Mouse (Mus musculus) stomach, embryonic 15.5 days (tissue): Measurements from ENCODE around the gene Rin3. TPM values are rescaled to one million over a fixed set of nuclear protein-coding genes. Genes with fewer than 3 reads are reported as not detected.

ENCODE experiments used
- ATAC-seq: fragments of 200-750 bp; cut with Nextera tagmentation; 2 replicates; pipeline ENCODE4 v1.8.0; 2017; ENCODE audit warnings: low read depth, moderate number of reproducible peaks, moderate TSS enrichment; ENCODE audit not compliant: insufficient read depth, low FRiP score
- H3K27ac ChIP-seq: fragments of 300-500 bp; sonication (generic); 2 replicates; pipeline ENCODE4 v1.5.1; 2015; ENCODE audit warnings: mild to moderate bottlenecking, inconsistent platforms
- H3K27me3 ChIP-seq: fragments of 300-500 bp; sonication (generic); replicated peaks from 2 replicates; pipeline ENCODE4 v1.6.1; 2015; ENCODE audit warnings: inconsistent platforms
- H3K36me3 ChIP-seq: fragments of 300-500 bp; sonication (generic); 2 replicates; pipeline ENCODE4 v1.6.1; 2015; ENCODE audit warnings: inconsistent platforms
- H3K4me1 ChIP-seq: fragments of 300-500 bp; sonication (generic); 2 replicates; pipeline ENCODE4 v1.6.1; 2015; ENCODE audit warnings: inconsistent platforms
- H3K4me2 ChIP-seq: fragments of 300-500 bp; sonication (generic); 2 replicates; pipeline ENCODE4 v1.6.1; 2015; ENCODE audit warnings: mild to moderate bottlenecking, inconsistent platforms
- H3K4me3 ChIP-seq: fragments of 300-500 bp; sonication (generic); replicated peaks from 2 replicates; pipeline ENCODE4 v1.5.1; 2015; ENCODE audit warnings: inconsistent platforms
- H3K9ac ChIP-seq: fragments of 300-500 bp; sonication (generic); 2 replicates; pipeline ENCODE4 v1.6.1; 2015; ENCODE audit warnings: inconsistent platforms
- H3K9me3 ChIP-seq: fragments of 300-500 bp; sonication (generic); 2 replicates; pipeline ENCODE4 v1.6.1; 2016; ENCODE audit warnings: inconsistent platforms
- WGBS: fragments of 180-500 bp; shearing (Covaris S2); methylation state at CpG from one replicate; pipeline ENCODE4 v1.1.7; 2015; 5-methylcytosine and 5-hydroxymethylcytosine counted together
- polyA plus RNA-seq: library from polyadenylated mRNA; unstranded; fragments of >200 nt; fragmentation: Nextera tagmentation; extraction: Ambion mirVana; gene quantifications from 2 replicates; pipeline ENCODE4 v1.2.1, GENCODE M21; 2015

Rin3 gene
- 10.5 TPM in 2 replicates for polyA plus RNA-seq

DNA sequence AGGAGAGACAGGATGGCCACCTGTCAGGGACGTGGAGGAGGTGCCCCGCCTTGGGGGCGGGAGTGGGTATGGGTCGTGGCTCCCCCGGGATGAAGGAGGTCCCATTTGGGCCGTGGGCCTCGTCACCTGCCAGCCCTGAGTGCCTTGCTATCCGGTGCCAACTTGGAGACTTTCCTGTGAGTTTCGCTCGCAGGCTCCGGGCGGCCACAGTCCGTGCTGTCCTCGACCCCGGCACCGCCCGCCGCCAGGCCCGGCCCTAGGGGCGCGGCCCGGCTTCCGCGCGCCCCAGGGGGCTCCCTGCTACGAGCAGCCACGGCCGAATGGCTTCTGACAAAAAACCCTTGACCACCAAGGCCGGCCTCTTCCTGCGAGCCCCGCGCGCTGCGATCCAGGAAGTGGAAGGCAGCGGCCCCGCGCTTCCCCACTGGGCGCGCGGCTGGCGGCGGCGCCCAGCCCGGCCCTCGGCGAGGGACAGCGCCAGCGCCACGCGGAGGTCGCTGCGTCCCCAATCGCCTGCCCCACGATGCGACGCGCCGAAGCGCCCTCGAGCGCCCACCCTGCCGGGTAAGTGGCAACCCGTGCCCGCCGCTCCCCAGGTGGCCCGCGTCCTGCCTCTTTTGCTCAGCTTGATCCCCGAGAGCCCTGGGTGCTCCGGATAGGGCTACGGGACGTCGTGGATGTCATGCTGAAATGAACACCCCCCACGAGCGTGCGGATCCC lies at the start of gene Rin3:
Gene Rin3, plus strand, starts transcription at position 286 of the 720 bp plus-strand sequence.
- Histone ChIP-seq H3K9ac (peak within 1 kb of the TSS; percentile 62), H3K4me3 (peak within 1 kb of the TSS; percentile 67), H3K4me2 (peak within 1 kb of the TSS; percentile 97), H3K27me3 (no peaks in the 10 kb centered on the region), H3K9me3 (no peaks in the 10 kb centered on the region), H3K27ac (peak within 1 kb of the TSS; percentile 74), H3K4me1 (peaks cover 38% of the 10 kb centered on the region), H3K36me3 (no peaks in the 10 kb centered on the region)
- peak; percentile 52 for ATAC-seq
- under 1% methylated on average over 75 of the region's 75 CpGs for WGBS

DNA sequence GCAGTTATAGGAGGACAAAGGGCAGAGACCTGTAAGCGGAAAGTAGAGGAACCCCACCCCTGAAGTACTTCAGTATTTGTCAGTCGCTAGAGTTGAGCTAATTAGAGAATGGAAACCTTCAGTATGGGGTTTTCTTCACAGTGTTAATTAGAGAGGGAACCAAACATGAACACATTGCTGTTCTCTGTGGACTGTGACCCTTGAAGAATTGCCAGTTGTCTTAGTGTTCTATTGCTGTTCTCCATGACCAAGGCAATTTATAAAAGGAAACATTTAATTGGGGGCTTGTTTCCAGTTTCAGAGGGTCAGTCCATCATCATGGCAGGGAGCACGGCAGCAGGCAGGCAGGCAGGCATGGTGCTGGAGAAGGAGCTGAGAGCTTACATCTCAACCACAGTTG lies 47.3 kb upstream of the Rin3 start:
- Histone ChIP-seq H3K9me3 (no peaks in the 10 kb centered on the region), H3K27me3 (no peaks in the 10 kb centered on the region), H3K4me1 (no peaks in the 10 kb centered on the region), H3K27ac (no peak overlapping the region), H3K9ac (no peak overlapping the region), H3K4me3 (no peak overlapping the region), H3K4me2 (no peak overlapping the region), H3K36me3 (no peaks in the 10 kb centered on the region)
- no peak for ATAC-seq
- 75% methylated on average over 3 of the region's 3 CpGs for WGBS

DNA sequence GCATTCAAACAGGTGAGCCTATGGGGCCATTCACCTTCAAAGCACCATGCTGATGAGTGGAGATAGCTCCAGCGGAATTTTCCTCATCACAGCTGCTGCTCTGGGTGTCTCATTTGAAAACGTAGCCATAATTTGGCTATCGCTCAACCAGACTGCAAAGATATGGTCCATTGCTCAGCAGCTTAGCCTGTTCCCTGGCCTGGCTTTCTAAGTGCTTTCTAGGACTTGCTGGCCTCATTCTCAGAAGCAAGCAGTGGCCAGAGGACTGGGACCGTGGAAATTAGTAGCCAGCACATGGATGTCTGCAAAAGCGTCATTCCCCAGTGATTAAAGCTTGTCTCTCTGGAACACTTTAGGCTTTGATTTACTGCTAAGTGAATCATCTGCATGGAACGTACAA lies 46.5 kb upstream of the Rin3 start:
- H3K9ac ChIP-seq: no peak overlapping the region
- no peaks in the 10 kb centered on the region for H3K36me3 ChIP-seq
- H3K4me2 ChIP-seq: no peak overlapping the region
- no peaks in the 10 kb centered on the region for H3K9me3 ChIP-seq
- no peak overlapping the region for H3K4me3 ChIP-seq
- ATAC-seq: no peak
- WGBS: 85% methylated on average over 6 of the region's 6 CpGs
- H3K27me3 ChIP-seq: no peaks in the 10 kb centered on the region
- no peaks in the 10 kb centered on the region for H3K4me1 ChIP-seq
- H3K27ac ChIP-seq: no peak overlapping the region

DNA sequence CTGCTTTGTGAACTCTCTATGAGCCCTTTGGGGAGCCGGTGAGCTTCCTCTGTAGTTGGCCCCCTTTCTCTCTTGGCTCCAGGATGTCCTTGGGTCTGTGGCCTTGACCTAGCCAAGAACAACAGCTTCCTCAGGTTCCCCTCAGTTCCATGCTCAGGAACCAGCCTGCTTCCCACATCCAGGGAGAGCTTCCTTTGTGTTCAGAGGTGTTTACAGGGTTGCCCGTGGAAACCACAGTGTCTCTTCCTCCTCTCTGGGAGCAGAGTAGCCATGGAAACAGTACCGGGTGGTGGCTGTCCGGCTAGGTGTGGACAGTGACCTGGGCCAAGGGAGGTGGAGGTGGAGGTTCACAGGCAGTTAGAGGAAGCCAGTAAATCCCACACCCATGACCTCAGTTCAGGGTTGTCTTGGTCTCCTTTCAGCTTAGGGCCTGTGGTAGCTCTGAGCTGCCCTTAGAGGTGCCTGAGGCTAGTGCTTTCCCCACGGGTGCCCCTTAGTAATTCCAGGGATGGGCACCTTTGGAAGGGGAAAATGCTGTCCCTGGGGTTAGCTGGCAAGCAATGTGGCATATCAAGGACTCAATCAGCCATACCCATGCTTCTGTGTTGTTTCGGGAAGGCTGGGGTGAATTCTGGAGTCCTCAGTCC lies 40.6 kb upstream of the Rin3 start:
- H3K9me3 ChIP-seq: no peaks in the 10 kb centered on the region
- H3K27ac ChIP-seq: no peak overlapping the region
- no peak overlapping the region for H3K9ac ChIP-seq
- H3K4me3 ChIP-seq: no peak overlapping the region
- H3K27me3 ChIP-seq: no peaks in the 10 kb centered on the region
- ATAC-seq: peak; percentile 29; the same call in 1 of the 2 replicates
- 48% methylated on average over 6 of the region's 6 CpGs for WGBS
- no peaks in the 10 kb centered on the region for H3K36me3 ChIP-seq
- no peaks in the 10 kb centered on the region for H3K4me1 ChIP-seq
- no peak overlapping the region for H3K4me2 ChIP-seq

DNA sequence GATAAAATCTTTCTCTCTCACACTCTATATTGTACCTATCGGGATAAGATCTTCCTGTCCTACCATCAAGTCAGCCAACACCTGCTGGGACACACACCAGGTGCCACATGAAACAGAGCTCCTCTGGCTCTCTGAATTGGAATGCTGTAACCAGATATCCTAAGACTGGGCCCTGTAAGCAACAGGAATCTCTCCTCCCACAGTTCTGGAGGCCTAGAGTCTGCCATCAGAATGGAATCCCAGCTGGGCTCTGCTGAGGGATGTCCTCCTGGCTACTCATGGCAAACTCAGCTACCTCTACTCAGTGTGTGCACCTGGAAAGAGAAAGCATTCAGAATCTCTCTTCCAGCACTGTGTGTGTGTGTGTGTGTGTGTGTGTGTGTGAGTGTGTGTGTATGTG lies 38.9 kb upstream of the Rin3 start:
- no peak for ATAC-seq
- no peak overlapping the region for H3K27ac ChIP-seq
- no peaks in the 10 kb centered on the region for H3K27me3 ChIP-seq
- no peak overlapping the region for H3K9ac ChIP-seq
- WGBS: 55% methylated on average over 1 of the region's 1 CpGs
- H3K4me1 ChIP-seq: no peaks in the 10 kb centered on the region
- H3K4me2 ChIP-seq: no peak overlapping the region
- no peak overlapping the region for H3K4me3 ChIP-seq
- no peaks in the 10 kb centered on the region for H3K36me3 ChIP-seq
- no peaks in the 10 kb centered on the region for H3K9me3 ChIP-seq

DNA sequence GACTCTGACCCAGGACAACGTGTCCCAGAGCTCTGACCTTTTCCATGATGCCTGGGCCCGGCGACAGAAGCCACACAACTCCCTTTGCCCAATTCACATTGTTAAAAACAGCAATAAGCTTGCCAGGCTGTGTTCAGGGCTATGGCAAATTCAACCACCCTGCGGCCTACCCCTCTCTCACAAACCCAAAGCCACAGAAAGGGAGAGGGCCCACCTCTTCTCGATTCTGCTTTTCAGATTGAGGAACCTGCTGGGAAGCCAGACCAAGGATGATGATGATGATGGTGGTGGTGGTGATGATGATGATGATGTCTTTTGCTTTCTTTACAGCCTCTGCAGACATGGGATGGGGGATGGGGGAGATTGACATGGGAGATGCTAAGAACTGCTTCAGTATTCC lies 36.6 kb upstream of the Rin3 start:
- Histone ChIP-seq H3K4me3 (no peak overlapping the region), H3K36me3 (no peaks in the 10 kb centered on the region), H3K4me1 (no peaks in the 10 kb centered on the region), H3K9ac (no peak overlapping the region), H3K27ac (no peak overlapping the region), H3K27me3 (no peaks in the 10 kb centered on the region), H3K4me2 (no peak overlapping the region), H3K9me3 (no peaks in the 10 kb centered on the region)
- 79% methylated on average over 5 of the region's 5 CpGs for WGBS
- ATAC-seq: no peak

DNA sequence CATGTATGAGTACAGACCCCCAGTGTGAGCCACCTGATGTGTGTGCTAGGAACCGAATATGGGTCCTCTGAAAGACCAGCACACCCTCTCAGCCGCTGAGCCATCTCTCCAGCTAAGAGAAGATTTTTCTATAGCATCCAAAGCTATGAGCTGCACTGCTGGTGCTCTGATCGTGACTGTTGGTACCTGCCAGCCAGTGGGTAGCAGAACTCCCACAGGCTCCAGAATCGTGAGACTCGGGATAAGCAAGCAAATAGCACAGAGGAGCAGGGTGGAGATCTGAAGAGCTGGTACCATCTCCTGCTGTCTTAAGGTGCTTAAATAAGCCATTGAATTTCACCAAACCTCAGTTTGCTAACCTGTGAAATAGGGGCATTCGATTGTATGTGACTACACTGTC lies 34.7 kb upstream of the Rin3 start:
- no peaks in the 10 kb centered on the region for H3K9me3 ChIP-seq
- 92% methylated on average over 6 of the region's 6 CpGs for WGBS
- no peak overlapping the region for H3K9ac ChIP-seq
- H3K4me2 ChIP-seq: no peak overlapping the region
- H3K27me3 ChIP-seq: no peaks in the 10 kb centered on the region
- no peak overlapping the region for H3K4me3 ChIP-seq
- ATAC-seq: no peak
- no peaks in the 10 kb centered on the region for H3K4me1 ChIP-seq
- H3K36me3 ChIP-seq: no peaks in the 10 kb centered on the region
- no peak overlapping the region for H3K27ac ChIP-seq

DNA sequence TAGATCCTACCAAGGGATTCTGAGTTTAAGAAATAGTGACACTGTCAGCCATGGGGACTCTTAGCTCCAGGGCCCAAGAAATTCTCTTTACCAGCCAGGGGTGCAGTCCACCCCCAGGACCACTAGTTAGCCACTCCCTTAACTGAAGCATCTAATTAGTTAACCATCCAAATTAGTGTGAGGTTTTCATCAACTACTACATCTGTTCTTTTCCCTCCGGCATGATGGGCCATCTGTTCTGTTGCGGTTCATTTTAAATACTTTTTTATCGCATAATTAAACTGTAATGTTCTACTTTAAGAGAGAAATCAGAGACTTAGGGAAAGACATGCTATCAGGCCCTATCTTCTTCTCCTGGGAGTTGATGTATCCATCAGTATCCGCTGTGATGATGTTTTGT lies 32.5 kb upstream of the Rin3 start:
- Histone ChIP-seq H3K36me3 (no peaks in the 10 kb centered on the region), H3K9ac (no peak overlapping the region), H3K4me1 (no peaks in the 10 kb centered on the region), H3K27ac (no peak overlapping the region), H3K4me3 (no peak overlapping the region), H3K4me2 (no peak overlapping the region), H3K27me3 (no peaks in the 10 kb centered on the region), H3K9me3 (no peaks in the 10 kb centered on the region)
- ATAC-seq: no peak
- 91% methylated on average over 4 of the region's 4 CpGs for WGBS

DNA sequence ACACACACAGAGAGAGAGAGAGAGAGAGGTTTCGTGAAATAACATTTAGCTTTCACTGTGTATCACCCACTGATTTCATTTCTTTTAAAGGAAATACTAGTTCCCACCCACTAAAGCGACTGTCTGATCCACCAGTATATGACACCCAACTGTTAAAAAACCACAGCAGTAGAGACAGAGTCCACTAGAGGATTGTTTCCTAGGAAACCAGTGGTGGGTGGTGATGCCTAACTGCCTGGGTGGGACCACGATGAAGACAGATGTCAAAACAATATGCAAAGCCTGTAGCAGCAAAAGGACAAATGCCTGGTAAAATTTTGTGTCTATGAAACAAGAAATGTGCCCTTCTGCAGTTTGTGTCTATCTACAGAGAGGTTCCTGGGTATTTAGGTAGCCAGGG lies 31.8 kb upstream of the Rin3 start:
- 81% methylated on average over 3 of the region's 3 CpGs for WGBS

DNA sequence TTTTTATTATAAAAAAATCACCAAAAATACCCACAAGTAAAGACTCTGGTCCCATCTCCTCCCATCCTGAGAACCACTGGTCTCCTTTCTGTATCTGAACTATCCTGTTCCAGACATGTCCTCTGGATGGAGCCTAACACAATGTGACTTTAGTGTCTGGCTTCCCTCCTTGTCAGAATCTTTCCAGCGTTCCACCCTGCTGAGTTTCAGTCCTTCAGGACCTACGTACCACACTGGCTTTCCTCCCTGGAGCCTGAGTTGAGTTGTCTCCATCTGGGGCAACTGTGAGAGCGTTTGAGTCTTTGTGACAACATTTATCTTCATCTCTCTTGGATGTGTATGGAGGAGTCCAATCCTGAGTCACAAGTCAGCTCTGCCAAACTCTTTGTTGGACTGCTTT lies 30.9 kb upstream of the Rin3 start:
- H3K4me3 ChIP-seq: no peak overlapping the region
- H3K27ac ChIP-seq: no peak overlapping the region
- H3K4me2 ChIP-seq: no peak overlapping the region
- H3K9ac ChIP-seq: no peak overlapping the region
- ATAC-seq: no peak
- no peaks in the 10 kb centered on the region for H3K27me3 ChIP-seq
- no peaks in the 10 kb centered on the region for H3K9me3 ChIP-seq
- H3K36me3 ChIP-seq: no peaks in the 10 kb centered on the region
- no peaks in the 10 kb centered on the region for H3K4me1 ChIP-seq
- 65% methylated on average over 3 of the region's 3 CpGs for WGBS

More for the DNA sequence above, 31.8 kb upstream of the Rin3 start:
- no peak overlapping the region for H3K27ac ChIP-seq
- no peaks in the 10 kb centered on the region for H3K9me3 ChIP-seq
- no peak overlapping the region for H3K9ac ChIP-seq
- no peak overlapping the region for H3K4me3 ChIP-seq
- H3K36me3 ChIP-seq: no peaks in the 10 kb centered on the region
- H3K4me1 ChIP-seq: no peaks in the 10 kb centered on the region
- no peaks in the 10 kb centered on the region for H3K27me3 ChIP-seq
- no peak for ATAC-seq
- no peak overlapping the region for H3K4me2 ChIP-seq

DNA sequence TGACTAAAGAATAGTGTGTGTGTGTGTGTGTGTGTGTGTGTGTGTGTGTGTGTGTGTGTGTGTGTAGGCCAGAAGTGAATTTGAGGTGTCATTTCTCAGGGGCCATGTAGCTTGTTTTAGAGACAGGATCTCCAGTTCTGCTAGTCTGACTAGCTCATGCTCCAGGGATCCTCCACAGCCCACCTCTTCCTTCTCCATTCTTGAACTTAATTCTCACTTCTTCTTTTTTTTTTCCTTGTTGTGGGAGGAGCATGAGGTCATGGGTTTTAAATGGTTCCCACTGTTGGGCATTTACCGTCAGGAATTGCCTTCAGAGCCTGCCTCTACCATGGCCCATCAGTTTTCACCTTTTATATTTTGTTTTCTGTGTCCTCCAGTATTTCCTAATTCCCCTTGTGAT lies 30.3 kb upstream of the Rin3 start:
- Histone ChIP-seq H3K4me1 (no peaks in the 10 kb centered on the region), H3K9me3 (no peaks in the 10 kb centered on the region), H3K9ac (no peak overlapping the region), H3K27me3 (no peaks in the 10 kb centered on the region), H3K27ac (no peak overlapping the region), H3K36me3 (no peaks in the 10 kb centered on the region), H3K4me2 (no peak overlapping the region), H3K4me3 (no peak overlapping the region)
- 70% methylated on average over 1 of the region's 1 CpGs for WGBS
- ATAC-seq: no peak

DNA sequence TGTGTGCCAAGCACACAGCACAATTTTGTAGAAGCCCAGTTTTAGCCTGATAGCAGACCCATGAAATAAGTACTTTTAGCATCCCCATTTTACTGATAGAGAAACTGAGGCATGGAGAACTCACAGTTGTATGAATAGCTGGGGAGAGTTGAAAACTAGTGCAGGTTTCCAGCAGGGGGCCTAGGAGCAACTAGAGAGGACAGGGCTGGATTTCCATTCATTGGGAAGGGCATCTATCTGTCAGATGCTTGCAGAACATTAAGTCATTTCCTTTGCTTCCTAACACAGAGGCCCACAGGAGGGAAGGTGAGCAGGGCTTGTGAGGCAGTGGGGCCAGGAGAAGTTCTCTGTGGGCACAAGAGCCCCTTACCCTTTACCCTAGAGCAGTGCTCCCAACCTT lies 27.8 kb upstream of the Rin3 start:
- no peak overlapping the region for H3K4me2 ChIP-seq
- no peaks in the 10 kb centered on the region for H3K4me1 ChIP-seq
- H3K27ac ChIP-seq: no peak overlapping the region
- H3K9ac ChIP-seq: no peak overlapping the region
- no peaks in the 10 kb centered on the region for H3K36me3 ChIP-seq
- H3K27me3 ChIP-seq: no peaks in the 10 kb centered on the region
- H3K4me3 ChIP-seq: no peak overlapping the region
- ATAC-seq: no peak
- no peaks in the 10 kb centered on the region for H3K9me3 ChIP-seq
